Mouse (Mus musculus) regulatory T cell (primary cell): ENCODE data around the gene Bex3.
"Not testable (repeated sequence)": the region's sequence is repeated elsewhere in the genome, so short reads cannot be mapped to it uniquely, and the experiment has no call there.

Source experiments
- in situ Hi-C: fragments of 300-600 bp; cut with MboI, MseI; formaldehyde crosslinking; loops from one replicate; pipeline ENCODE4 v1.15.1; 2025; ENCODE audit warnings: high pct_unique_total_duplicates

Gene Bex3

DNA sequence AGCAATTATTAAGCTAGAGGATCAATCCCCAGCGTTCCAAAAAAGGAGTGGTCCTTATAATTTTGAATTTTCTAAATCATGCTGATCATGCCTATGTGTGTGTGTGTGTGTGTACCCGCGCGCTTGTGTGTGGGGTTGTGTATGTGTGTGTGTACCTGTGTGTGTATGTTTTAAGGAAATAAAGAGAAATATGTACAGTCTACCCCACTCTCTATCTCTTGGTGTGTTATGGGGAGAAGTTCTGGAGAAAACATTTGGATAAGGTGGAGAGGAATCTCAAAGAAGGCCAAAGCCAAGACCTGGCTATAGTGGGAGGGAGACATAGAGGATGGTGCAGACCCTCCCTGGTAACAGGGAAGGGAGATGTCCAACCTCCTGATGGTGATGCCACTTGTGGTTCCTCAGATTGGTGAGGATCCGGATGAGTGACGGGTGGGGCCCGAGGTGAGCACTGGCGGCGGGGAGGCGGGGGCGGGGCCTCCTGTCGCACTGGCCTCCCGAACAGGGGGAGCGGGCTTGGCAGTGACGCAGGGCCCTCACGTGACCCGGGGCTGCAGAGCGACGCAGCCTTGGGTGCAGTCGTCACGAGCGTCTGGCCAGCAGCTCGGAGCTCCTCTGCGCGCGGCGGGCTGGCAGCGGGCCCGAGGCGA lies at the start of gene Bex3:
Bex3 (plus strand) TSS at position 511 of the 650 bp plus-strand sequence.
- in situ Hi-C loops, result not testable (repeated sequence)

DNA sequence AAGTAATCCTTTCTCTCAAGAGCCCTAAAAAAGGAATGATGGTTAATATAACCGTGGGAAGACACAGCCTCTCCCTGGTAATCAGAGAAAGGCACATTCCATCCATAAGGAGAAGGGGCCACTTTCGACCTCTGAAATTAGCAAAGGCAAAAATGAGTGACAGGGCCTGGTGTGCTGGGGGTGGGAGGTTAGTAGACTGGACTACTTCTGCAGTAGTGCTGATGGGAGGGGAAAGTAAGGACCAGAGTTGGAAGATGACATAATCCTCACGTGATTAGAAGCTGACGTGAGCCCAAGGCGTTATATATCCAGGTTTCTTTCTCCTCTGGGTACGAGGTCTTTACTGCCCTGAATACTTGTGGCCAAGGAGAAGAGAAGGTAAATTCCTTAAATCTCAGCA lies 46.3 kb upstream of the Bex3 start:
- in situ Hi-C loops, result no loop called here

DNA sequence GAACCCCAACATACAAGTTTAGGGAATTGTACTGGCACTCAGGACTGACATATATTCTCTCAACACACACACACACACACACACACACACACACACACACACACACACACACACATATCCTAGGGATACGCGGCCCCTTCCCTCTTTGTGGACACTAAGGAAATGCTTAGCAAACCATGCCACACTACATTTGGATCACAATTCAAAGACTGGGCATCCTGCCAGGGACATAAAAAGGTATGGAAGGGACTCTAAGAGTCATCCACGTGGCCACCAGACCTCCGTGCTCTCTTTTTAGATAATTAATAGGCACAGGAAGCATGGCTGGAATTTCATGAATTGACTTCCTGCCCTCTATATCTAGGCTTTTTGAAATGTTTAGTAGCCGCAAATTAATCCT lies 42.3 kb upstream of the Bex3 start:
- in situ Hi-C loops, result no loop called here

DNA sequence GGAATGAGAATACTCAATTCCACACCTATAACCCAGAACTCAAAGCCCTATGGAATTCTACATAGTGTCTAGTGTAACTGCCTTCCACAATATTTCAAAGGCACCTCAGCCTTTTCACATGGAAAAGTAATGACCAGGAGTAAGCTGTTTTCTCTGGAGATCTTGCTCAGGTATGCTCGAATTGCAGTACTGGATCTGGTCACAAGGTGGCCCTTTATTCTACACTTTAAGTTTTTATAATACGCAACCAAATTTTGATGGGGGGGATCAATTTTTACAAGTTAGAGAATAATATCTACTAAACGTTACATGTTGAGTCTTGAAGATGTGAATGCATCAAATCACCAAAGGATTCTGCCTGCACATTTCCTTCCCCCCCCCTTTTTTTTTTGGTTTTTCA lies 31.9 kb upstream of the Bex3 start:
- in situ Hi-C loops, result loop anchor here (5.0 kb wide), 1 partner anchor 64 kb away; no protein-coding TSS in a partner anchor

DNA sequence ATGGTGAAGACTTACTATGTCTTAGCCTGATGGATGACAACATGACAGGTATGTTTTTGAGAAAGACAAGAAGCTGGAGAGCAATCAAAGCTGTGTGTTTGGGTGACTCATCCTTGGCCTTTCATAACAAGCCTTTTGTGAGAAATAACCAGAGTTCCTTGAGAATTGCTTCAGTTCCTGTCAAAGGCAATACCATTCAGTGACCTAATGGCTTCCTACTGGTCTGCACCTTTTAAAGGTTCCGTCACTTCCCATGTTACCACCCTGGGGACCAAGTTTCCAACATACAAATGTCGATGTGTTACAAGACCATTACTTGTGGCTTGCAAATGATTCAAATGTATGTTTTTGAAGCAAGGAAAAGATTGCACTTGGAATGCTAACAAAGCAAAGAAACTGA lies 26.9 kb upstream of the Bex3 start:
- in situ Hi-C loops, result no loop called here

DNA sequence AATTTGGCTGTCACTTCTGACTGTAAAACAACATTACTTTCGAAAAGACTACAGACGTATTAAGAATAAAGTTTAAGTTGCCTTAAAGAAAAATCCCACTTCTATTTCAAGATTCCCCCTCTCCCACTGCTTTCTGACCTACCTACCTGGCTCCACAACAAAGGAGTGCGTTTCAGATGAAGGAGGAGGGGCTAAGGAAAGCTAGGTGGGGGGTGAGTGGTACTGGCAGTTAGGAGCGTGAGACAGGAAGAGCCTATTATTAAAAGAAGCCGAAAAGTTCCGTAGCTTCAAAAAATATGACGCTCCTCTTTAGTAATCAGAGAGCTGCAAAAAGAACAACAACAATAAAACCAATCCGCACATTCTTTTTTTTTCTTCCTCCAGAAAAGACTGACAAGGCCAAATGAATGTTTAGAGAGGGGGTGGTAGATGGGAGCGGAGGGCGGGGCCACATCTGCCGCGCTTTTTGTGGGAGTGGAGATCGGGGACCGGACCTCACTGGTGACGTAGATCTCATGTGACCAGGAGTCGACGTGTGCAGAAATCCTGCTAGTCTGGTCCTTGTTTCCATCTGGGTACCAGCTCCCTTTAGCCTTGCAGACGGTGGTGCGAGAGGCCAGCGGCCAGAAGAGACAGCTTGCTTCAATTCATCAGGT lies 25.4 kb upstream of the Bex3 start, which contains the start of gene Tceal9:
Tceal9 (plus strand) TSS at position 506 of the 656 bp plus-strand sequence.
- in situ Hi-C loops, result no loop called here

DNA sequence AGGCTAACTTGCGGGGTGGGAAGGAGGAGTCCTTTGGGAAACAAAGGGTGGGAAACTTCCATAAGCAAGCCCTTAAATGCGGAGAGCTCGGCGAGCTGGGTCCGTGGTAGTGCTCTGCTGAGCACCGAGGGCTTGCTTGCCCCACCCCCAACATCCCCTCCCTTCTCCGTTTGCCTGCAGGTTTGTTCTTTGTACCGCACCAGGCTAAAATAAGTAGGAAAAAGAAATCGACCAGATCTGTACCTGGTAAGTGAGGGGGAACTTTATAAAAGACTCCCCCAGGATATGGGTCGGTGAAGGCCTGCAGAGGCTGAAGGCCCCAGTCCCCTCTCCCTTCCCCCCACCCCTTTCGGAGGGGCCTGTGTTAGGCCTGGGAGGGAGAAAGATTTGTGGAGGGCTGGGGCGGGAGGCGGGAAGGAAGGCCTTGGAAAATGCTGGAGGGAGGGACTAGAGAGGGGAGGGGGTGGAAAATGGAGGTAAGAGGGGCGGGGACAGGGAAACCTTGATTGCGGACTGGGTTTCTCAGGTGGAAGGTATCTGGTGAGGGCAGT lies 24.5 kb upstream of the Bex3 start:
- in situ Hi-C loops, result no loop called here

DNA sequence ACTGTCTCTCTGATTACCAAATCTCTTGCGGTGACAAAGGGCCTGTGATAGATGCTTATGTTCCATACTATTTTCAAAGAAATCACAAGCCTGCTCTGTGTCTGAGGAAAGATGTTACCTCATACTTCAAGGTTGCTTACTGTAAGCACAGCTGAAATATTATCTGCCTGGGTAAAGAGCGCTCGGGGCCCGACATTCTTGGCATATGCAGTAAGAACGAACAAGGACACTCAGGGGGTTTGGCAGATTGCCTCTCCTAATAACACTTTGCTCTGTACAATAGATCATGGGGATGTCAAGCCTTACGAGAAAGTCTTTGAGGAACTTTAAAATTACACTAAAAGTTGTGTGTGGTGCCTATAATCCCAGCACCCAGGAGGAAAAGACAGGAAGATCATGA lies 21.2 kb upstream of the Bex3 start:
- in situ Hi-C loops, result no loop called here

DNA sequence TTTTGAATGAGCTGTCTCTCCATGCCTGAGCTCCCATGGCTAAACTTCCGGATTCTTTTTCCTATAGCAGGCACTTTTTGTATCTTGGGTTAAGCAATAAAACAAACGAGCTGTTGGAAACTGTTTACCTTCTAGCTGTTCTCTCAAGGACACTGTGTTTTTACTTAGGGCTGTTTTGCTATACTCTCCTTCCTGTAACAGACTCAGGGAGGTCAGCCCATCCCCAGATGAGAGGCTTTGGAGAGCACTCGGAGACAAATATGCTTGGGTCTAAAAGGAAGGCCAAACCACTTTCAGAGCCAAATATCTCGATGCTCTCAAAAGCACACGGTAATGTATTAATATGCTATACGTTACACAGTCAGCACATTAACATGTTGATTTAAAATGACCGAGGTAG lies 20.4 kb upstream of the Bex3 start:
- in situ Hi-C loops, result no loop called here

DNA sequence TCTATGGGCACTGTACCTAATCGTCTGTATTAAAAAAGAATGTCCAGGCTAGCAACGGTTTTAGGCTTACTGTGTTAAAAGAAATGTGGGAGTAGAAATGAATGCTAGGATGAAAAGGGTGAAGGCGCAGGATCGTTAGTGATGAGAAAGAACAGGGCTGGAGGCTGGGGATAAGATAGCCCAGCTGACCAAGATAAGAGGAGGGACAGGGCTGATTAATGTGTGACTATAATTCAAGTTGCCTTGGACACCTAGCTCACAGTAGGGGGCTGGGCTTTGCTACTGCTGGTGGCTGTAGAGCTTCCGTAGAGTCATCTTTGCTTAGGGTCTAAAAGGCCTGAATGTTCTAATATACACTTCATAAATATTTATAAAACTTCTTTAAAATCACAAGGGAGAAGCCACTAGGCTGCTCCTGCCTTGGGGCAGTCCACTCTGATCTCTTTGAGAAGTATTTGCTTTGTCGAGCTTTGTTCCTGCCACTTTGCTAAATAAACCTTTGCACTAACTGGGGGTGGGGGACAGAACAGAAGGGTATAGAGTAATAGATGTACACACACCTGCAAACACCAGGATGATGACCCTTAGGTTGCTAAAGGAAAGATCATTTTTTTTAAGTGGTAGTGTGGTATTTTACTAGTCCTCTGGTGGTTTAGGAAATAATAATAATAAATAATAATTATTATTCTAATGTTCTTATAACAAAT lies 17.9 kb upstream of the Bex3 start:
- in situ Hi-C loops, result no loop called here

DNA sequence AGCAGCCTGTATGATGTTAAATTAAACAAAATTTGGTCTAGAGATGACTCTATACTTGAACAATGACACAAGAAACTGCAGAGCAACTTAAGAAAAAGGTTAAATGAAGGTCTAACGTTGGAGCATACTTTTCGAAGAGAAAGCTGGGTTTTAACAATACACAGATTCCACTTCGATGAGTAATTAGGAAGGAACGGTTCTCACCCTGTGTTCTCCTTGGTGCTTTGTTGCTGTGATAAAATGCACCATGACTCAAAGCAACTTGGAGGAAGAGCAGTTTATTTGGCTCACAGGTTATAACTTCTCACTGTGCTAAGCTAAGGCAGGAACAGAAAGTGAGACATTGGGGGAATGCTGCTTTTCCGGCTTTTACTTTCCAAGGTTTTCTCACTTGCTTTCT lies 2.3 kb upstream of the Bex3 start:
- in situ Hi-C loops, result no loop called here

DNA sequence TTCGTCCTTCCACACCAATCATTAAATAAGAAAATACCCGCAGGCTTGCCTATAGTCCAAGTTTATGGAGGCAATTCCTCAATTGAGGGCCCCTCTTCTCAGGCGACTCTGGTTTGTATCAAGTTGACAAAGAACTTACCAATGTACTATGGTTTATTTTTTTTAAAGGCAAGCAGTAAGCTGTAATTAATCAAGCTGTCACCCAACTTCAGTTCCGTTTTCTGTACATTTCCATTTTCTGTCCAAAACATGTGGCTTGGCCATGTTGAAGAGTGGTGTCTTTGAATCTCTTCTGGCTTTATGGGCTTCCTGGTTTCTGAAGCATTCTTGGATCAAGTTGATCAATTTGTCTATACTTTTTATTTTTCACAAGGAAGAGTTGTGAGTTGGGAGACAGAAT lies 1.9 kb upstream of the Bex3 start:
- in situ Hi-C loops, result no loop called here

DNA sequence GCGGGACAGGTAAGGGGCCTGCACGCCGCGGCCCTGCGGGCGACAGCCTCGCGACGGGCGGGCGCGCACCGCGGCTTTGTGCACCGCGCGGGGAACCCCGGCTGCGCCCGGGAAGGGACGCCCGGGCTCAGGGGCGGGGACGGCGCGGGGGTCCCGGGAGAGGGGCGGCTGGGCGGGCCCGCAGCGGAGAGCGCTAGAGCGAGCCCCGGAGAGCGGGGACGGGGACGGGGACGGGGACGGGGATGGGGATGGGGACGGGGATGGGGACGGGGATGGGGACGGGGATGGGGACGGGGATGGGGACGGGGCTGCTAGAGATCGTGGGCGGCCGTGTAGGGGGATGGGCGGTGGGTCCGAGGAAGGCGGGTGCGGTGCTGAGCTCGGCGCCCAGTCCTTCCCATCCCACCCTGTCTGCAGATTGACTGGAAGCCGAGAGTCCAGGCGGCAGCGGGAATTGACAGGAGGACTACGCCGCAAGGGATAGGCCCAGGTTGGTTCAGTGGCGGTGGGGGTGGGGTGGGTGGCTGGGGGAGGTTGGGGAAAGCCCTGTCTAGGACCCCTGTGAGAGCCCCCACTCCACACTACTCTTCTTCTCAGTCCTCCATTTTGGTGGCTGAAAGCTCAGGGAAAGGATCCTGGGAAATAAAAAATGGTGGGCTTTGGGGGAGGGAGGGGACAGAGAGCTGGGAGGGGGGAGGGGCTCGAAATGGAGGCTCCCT lies 499 bp downstream of the Bex3 start:
- in situ Hi-C loops, result not testable (repeated sequence)

DNA sequence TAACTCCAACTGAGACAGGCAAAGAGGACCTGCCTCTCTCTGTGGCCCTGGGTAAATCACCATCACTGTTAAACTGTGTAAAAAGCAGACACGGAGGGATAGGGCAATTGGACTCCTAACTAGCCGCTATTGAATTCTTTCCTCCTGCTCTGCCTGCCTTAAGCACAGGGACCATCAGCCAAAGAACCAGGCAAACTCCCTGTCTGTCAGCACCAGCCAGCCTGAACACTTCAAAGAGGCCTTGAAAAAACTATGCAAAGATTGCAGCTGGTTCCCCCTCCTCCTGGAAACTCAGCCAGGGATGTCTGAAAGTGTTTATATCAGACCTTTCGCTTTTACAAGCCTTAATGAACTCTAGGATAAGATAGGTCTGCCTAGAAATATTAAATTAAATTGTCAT lies 4.5 kb downstream of the Bex3 start:
- in situ Hi-C loops, result no loop called here

DNA sequence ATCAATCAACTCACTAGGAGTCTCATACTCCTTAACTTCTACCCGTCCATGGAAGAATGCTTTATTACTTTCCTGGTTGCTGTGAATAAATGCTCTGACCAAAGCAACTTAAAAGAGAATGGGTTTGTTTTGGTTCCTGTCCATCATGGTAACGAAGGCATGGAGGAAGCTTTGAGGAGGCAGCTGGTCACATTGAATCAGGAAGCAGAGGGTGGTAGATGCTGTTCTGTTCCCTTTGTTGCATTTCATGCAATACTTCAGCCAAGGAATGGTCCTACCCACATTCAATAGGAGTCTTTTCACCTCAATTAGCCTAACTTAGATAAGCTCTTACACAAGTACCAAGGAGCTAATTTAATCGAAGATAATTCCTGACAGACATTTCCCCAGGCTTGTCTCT lies 5.3 kb downstream of the Bex3 start:
- in situ Hi-C loops, result no loop called here

DNA sequence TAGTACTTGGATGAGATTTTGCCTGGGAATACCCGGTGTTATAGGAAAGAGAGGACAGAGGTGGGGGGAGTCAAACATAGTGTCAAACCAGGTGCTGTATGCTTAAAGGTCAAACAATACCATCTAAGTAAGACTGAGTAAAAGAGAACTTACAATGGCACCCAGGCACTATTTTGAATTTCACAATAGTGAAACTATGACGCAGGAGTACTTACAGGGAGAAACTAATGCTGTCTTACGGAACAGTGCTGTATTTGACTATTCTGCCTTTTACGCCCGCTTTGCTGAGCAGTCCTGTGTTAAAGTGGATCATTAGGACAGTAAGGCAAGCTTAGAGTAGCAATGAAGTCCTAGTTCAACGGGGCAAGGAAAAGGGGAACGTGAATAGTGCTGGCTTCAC lies 7.5 kb downstream of the Bex3 start:
- in situ Hi-C loops, result no loop called here

DNA sequence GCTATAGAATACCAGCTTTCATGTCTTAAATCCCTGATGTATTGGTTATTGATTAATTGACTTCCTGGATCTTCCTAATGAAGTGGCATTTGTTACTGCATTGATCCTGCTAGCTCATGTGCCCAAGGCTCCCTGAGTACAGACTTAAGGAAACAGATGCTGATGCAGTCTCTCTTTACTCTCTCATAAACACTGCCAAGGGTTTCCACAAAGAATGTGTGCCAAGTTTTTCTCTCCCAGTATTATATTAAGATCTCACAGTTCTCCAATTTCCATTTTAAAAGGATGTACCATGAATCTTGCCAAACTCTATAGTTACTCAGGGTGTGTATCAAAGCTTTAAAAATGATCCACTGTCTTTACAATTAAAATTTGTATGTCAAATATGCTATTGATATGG lies 8.3 kb downstream of the Bex3 start:
- in situ Hi-C loops, result no loop called here

DNA sequence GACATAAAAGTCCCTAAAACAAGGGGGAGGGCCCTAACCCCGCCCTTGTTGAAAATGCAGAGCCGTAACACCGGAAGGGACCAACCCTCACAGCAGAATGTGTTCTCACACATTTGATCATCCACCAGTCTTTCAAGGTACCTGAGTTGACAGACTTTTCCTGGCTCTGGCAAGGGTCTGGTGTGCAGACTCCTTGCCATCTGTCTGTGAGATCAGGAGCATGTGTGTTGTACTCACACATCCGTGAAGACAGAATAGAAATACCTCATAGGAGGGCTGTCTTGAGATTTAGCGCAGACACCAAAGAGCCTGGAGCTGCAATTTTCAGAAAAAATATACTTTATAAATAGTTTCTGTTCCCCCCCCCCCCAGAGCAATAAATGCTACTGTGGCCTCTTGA lies 9.4 kb downstream of the Bex3 start:
- in situ Hi-C loops, result no loop called here

DNA sequence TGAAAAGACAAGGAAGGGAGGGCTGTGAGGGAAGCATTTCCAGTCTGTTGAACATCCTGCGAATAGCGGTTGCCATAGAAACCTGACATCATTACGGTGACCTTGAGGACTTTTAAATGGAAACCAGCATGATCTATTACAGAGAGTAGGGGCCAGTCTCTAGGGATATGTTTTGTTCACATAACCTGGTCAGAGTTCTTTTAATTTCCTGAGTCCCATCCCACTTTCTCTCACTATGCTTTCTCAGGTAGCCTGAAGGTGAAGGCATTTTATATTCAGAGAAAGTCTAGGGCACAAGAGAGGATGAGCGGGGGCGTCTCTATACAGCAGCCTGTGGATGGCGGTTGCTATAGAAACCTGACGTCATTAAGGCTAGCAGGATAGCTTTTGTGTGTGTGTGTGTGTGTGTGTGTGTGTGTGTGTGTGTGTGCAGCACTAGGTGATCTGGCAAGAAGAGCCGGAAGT lies 20.8 kb downstream of the Bex3 start:
- in situ Hi-C loops, result no loop called here

DNA sequence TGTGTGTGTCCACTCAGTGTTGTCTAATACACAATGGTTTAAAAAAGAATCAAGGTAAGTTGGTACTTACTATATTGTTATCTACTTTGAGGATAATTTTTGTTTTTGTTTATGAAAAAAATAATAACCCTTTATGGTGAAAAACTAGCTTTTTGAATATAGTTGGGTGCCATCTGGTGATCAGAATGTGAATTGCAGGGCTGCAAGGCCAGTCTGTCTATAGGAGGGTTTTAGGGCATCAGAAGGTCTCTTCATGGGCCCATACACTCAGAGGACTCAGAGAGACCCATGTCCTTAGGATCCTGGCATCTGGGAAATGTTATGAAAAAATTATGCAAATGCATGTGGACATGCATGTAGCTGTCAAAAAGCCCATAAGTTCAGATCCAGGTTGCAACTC lies 34.2 kb downstream of the Bex3 start:
- in situ Hi-C loops, result loop anchor here (5.0 to 10.0 kb wide), 2 partner anchors 67 to 189 kb away; no protein-coding TSS in a partner anchor

DNA sequence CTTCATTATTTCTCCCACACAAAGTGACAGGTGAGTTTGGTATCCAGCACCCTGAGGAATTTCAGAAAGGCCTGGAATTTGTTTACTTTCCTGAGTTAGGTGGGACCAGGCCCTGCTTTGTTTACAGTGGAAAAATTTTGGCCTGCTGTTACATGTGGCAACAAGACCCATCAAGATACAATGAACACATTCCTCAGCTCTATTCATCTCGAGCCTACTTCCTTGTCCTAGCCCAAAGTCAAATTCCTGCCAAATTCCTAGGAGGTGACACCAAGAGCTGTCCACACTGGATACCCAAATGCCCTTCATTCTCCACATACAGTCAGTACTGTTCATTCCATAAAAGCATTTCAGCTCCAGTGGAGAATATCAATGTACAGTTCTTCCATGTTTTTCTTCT lies 36.1 kb downstream of the Bex3 start:
- in situ Hi-C loops, result loop anchor here (5.0 to 10.0 kb wide), 2 partner anchors 109 to 191 kb away; no protein-coding TSS in a partner anchor

DNA sequence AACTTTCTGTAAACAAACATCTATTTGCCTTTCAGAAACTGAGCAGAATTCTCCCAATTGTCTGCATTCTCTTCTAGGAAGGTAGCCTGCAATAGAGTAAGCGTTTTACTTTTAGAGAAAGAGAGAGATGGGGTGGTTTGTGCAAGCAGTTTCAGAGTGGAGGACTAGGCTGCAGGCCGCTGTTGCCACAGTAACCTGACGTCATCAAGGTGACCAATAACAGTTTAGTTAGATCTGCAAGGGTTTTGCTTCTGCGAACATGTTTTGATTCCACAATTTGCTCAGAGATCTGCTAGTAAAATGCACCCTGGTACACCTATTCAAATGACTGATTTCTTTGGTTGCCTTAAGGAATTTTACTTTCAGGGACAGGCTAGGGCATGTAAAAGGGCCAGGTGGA lies 43.2 kb downstream of the Bex3 start:
- in situ Hi-C loops, result no loop called here
